Mouse (Mus musculus) limb, embryonic 13.5 days (tissue): Measurements from ENCODE around the gene Ly6g5c. TPM values are rescaled to one million over a fixed set of nuclear protein-coding genes. Genes with fewer than 3 reads are reported as not detected.

Source experiments
- ATAC-seq: fragments of 200-750 bp; cut with Nextera tagmentation; 2 replicates; pipeline ENCODE4 v1.8.0; 2017; ENCODE audit warnings: low read depth, moderate number of reproducible peaks, moderate TSS enrichment; ENCODE audit not compliant: low FRiP score
- H3K27ac ChIP-seq: fragments of 300-500 bp; sonication (generic); 2 replicates; pipeline ENCODE4 v1.5.1; 2015; ENCODE audit warnings: inconsistent platforms, mild to moderate bottlenecking, moderate library complexity
- H3K27me3 ChIP-seq: fragments of 300-500 bp; sonication (generic); 2 replicates; pipeline ENCODE4 v1.6.1; 2015; ENCODE audit warnings: mild to moderate bottlenecking, inconsistent platforms
- H3K36me3 ChIP-seq: fragments of 300-500 bp; sonication (generic); 2 replicates; pipeline ENCODE4 v1.6.1; 2015; ENCODE audit warnings: inconsistent platforms, mild to moderate bottlenecking, moderate library complexity
- H3K4me1 ChIP-seq: fragments of 300-500 bp; sonication (generic); 2 replicates; pipeline ENCODE4 v1.6.1; 2015; ENCODE audit warnings: inconsistent platforms
- H3K4me2 ChIP-seq: fragments of 300-500 bp; sonication (generic); replicated peaks from 2 replicates; pipeline ENCODE4 v1.6.1; 2015; ENCODE audit warnings: inconsistent platforms, mild to moderate bottlenecking, moderate library complexity
- H3K4me3 ChIP-seq: fragments of 300-500 bp; sonication (generic); 2 replicates; pipeline ENCODE4 v1.5.1; 2015; ENCODE audit warnings: moderate library complexity, mild to moderate bottlenecking, inconsistent platforms
- H3K9ac ChIP-seq: fragments of 300-500 bp; sonication (generic); 2 replicates; pipeline ENCODE4 v1.6.1; 2015; ENCODE audit warnings: mild to moderate bottlenecking, inconsistent platforms
- H3K9me3 ChIP-seq: fragments of 300-500 bp; sonication (generic); 2 replicates; pipeline ENCODE4 v1.6.1; 2016; ENCODE audit warnings: inconsistent platforms
- WGBS: fragments of 180-500 bp; shearing (Covaris S2); methylation state at CpG from one replicate; pipeline ENCODE4 v1.1.7; 2015; 5-methylcytosine and 5-hydroxymethylcytosine counted together
- polyA plus RNA-seq: library from polyadenylated mRNA; unstranded; fragments of >200 nt; fragmentation: Nextera tagmentation; extraction: Ambion mirVana; gene quantifications from 2 replicates; pipeline ENCODE4 v1.2.1, GENCODE M21; 2015

Gene Ly6g5c
- polyA plus RNA-seq, 1 experiment from 2014 or later: not detected

DNA sequence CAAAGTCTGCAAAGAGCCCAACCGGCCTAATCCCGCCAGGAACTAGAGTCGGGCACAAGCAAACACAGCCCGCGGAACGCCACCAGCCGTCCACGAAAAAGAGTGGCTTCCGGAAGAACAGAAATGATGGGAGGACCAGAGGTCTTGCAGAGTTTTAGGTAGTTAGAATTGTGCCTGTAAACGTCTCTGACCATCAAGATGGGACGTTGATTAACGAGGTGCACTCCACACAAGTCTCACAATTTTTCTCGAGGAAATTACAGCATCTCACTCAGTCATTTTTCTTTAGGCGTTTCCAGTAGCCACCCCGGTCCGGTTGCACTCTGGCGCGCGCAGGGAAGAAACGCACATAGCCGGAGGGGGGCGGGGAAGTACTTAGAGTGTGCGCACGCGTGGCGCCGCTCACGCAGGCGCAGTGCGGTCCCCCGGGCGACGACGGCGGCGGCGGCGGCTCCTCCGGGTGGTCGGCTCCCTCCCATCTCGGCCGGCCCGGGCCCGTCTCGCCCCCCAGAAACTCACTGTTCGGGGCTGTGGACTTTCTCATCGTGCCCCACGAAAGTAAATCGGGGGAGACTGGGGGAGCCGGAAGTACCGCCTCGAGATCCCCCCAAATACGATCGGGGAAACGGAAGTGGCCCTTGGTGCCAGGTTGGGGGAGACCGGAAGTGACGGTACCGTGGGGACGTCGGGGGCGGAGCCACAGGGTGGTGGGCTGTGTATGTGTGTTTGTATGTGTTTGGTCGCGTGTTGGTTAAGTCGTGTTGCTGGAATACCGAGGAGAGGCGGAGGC is 26.9 kb downstream of the Ly6g5c start, which contains the start of gene Bag6:
TSS of gene Bag6 (plus strand) at position 378 of the 790 bp plus-strand sequence.
- Histone ChIP-seq H3K4me3 (peak within 1 kb of the TSS; percentile 75), H3K4me1 (peaks cover 18% of the 10 kb centered on the region), H3K27me3 (no peaks in the 10 kb centered on the region), H3K36me3 (peaks cover 25% of the 10 kb centered on the region), H3K4me2 (peak within 1 kb of the TSS; percentile 94), H3K9ac (peak within 1 kb of the TSS; percentile 86), H3K27ac (peak within 1 kb of the TSS; percentile 91), H3K9me3 (no peaks in the 10 kb centered on the region)
- peak; percentile 93 for ATAC-seq
- under 1% methylated on average over 66 of the region's 66 CpGs for WGBS

DNA sequence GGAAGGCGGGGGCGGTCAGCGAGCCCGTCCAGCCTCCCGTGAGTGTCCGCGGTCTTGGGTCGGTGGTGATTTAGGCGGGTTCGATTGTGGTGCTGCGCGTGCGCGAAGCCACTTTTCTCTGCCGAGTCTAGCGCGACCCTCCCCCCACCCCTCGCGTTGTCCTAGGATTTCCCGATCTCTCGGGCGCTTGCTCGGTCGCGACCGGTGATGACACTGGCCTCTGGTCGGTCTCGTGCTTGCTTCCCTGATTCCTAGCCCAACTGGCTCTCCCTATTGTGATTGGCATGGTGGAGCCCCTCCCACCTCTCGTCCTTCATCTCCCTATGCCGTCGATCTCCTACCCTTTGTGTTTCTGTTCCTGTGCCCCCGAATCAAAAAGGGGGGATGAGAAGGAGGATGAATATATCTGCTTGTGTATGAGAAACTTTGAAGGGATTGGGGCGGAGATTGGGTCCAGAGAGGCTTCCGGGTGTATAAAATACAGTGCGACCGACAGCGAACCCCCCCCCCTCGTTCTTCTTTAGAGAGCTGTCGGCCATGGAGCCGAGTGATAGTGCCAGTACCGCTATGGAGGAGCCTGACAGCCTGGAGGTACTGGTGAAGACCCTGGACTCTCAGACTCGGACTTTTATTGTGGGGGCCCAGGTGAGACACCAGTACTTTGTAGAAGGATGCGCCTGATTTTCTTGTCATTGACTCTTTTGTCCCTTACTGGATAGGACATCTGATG is 27.7 kb downstream of the Ly6g5c start:
- Histone ChIP-seq H3K27ac (peak overlapping the region; percentile 91), H3K9me3 (no peaks in the 10 kb centered on the region), H3K4me3 (peak overlapping the region; percentile 75), H3K27me3 (no peaks in the 10 kb centered on the region), H3K9ac (peak overlapping the region; percentile 86), H3K4me1 (peaks cover 18% of the 10 kb centered on the region), H3K4me2 (peak overlapping the region; percentile 94), H3K36me3 (peaks cover 27% of the 10 kb centered on the region)
- under 1% methylated on average over 43 of the region's 43 CpGs for WGBS
- ATAC-seq: peak; percentile 74

DNA sequence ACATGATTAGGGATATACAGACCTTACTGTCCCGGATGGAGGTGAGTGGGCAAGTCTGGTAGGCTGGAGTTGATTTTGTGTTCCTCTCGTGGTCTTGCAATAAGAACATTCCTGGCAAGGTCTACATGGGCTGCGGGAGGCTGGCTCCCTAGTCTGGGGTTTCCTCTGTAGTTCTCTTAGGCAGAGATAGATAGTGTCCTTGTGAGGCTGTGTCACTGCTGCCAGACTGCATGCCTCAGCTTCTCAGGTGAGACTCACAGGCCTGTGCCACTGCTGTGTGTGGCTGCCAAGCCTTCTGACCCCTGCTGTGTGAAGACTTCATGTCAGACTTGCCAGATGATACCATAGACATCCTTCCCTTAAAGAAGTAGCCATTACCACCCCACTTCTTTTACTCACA is 31.2 kb downstream of the Ly6g5c start:
- Histone ChIP-seq H3K27ac (no peak overlapping the region), H3K9ac (peak overlapping the region; percentile 13; the same call in 1 of the 2 replicates), H3K27me3 (no peaks in the 10 kb centered on the region), H3K9me3 (peaks cover 6% of the 10 kb centered on the region; the same call in 1 of the 2 replicates), H3K4me1 (peaks cover 18% of the 10 kb centered on the region), H3K4me3 (no peak overlapping the region), H3K4me2 (no peak overlapping the region), H3K36me3 (peaks cover 62% of the 10 kb centered on the region)
- no peak for ATAC-seq
- 91% methylated on average over 3 of the region's 3 CpGs for WGBS

DNA sequence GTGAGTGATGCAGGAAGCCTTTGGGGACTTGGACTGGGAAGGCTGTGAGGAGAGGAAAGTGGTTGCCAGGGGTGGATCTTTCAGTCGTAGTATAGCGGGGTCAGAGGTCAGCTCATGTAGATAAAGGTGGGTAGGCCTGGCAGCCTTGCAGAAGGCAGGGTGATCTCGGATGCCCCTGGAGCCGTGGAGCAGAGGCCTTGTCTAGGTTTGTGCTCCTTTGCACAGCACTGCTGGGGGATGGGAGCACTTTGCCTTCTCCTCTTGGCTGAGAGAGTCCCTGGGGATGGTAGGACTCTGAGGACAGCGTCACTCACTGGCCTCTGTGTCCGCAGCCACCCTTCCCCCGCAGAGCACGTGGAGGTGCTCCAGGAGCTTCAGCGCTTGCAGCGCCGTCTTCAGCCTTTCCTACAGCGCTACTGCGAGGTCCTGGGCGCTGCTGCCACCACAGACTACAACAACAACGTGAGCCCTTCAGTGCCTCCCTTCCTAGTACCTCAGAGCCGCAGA is 32.5 kb downstream of the Ly6g5c start:
- WGBS: 85% methylated on average over 16 of the region's 16 CpGs
- H3K36me3 ChIP-seq: peaks cover 74% of the 10 kb centered on the region
- no peaks in the 10 kb centered on the region for H3K27me3 ChIP-seq
- peaks cover 6% of the 10 kb centered on the region; the same call in 1 of the 2 replicates for H3K9me3 ChIP-seq
- H3K4me3 ChIP-seq: no peak overlapping the region
- H3K9ac ChIP-seq: no peak overlapping the region
- H3K4me2 ChIP-seq: no peak overlapping the region
- ATAC-seq: no peak
- H3K4me1 ChIP-seq: peaks cover 18% of the 10 kb centered on the region
- H3K27ac ChIP-seq: no peak overlapping the region

DNA sequence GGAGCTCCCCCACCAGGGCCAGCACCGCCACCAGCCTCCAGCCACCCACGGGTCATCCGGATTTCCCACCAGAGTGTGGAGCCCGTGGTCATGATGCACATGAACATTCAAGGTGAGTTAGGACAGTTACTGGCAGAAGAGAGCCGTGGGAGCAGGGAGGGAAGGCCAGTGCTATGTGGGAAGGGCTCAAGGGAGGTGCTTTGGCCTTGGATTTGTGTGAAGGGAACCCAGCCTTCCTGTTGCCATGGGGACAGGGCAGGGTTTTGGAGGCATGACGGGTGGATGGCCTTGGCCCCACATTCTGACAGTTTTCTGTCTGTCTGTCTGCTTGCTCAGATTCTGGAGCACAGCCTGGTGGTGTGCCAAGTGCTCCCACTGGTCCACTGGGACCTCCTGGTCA is 33.9 kb downstream of the Ly6g5c start:
- Histone ChIP-seq H3K4me1 (peaks cover 9% of the 10 kb centered on the region), H3K9me3 (peaks cover 6% of the 10 kb centered on the region; the same call in 1 of the 2 replicates), H3K27me3 (no peaks in the 10 kb centered on the region), H3K4me2 (no peak overlapping the region), H3K27ac (no peak overlapping the region), H3K4me3 (no peak overlapping the region), H3K9ac (no peak overlapping the region), H3K36me3 (peaks cover 89% of the 10 kb centered on the region)
- WGBS: 90% methylated on average over 6 of the region's 6 CpGs
- ATAC-seq: no peak

DNA sequence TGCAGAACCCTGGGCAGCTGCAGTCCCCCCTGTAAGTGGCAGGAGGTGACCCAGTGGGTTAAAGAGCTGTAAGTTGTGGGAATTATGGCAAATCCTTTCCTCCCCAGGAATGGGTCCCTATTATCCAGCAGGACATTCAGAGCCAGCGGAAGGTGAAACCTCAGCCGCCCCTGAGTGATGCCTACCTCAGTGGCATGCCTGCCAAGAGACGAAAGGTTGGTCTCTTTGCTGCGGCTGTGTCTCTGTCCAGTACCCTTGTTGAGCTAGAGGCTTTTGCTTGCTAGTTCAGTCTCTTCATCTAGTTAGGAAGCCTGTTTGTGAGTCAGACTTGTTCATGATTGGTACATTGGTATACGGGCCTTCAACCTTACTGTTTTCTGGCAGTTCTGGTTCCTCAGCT is 38.1 kb downstream of the Ly6g5c start:
- no peak overlapping the region for H3K27ac ChIP-seq
- no peak overlapping the region for H3K9ac ChIP-seq
- no peaks in the 10 kb centered on the region for H3K4me1 ChIP-seq
- no peak for ATAC-seq
- peaks cover 93% of the 10 kb centered on the region for H3K36me3 ChIP-seq
- peaks cover 6% of the 10 kb centered on the region; the same call in 1 of the 2 replicates for H3K9me3 ChIP-seq
- H3K27me3 ChIP-seq: no peaks in the 10 kb centered on the region
- H3K4me2 ChIP-seq: no peak overlapping the region
- no peak overlapping the region for H3K4me3 ChIP-seq
- 86% methylated on average over 5 of the region's 5 CpGs for WGBS

DNA sequence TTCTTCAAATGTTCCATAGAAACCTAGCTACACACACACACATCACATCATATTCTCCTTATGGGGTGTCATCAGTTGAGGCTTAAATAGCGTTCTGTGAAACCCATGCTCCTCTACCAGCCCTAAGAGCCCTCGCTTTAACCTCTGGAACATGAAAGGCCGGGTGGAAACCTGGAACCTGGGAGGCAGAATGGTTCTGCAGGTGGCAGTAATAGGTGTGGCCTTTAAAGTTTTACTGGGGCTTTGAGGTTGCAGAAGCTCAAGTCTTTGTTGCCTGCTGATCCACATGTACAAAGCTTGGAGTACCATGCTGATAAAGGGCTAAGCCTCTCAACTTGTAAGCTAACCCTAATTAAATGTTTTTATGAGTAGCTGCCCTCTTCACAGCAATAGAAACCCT is 39.3 kb downstream of the Ly6g5c start:
- no peak overlapping the region for H3K4me3 ChIP-seq
- no peaks in the 10 kb centered on the region for H3K4me1 ChIP-seq
- no peaks in the 10 kb centered on the region for H3K27me3 ChIP-seq
- peaks cover 6% of the 10 kb centered on the region; the same call in 1 of the 2 replicates for H3K9me3 ChIP-seq
- no peak overlapping the region for H3K4me2 ChIP-seq
- 21% methylated on average over 3 of the region's 3 CpGs for WGBS
- no peak overlapping the region for H3K9ac ChIP-seq
- H3K36me3 ChIP-seq: peaks cover 93% of the 10 kb centered on the region
- ATAC-seq: no peak
- H3K27ac ChIP-seq: no peak overlapping the region

DNA sequence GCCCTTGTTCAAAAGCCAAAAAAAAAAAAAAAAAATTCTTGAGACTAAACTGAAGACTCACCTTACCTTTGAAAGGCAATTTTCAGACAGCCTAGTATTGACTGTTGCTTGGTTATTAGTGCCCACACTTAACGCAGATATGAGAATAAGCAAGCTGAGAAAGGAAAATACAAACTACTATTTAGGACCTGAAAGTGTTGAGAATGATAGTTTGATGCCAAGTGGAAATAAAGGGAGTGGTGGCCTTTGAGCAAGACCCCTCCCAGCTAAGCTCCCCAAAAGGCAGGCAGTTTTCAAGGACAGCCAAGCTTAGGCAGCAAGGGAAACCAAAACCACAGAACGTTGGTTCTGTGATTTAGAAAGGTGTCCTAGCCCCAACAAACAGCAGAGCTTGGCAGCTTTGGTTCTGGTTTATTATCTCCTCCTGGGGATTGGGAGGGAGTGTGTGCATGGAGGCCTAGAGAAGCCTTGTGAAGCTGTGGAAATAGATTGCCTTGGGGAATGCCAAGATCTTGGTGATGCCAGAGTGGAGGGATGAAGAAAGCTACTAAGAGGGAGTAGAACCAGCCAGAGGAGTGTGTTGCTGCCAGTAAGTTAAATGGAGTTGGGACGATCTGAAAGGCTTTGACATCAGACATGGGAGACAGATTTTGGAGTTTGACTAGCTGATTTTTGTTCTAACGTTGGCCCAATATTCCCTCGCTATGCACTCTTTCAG is 40.0 kb downstream of the Ly6g5c start:
- Histone ChIP-seq H3K27ac (no peak overlapping the region), H3K4me1 (no peaks in the 10 kb centered on the region), H3K4me2 (no peak overlapping the region), H3K27me3 (no peaks in the 10 kb centered on the region), H3K9me3 (peaks cover 5% of the 10 kb centered on the region; the same call in 1 of the 2 replicates), H3K9ac (no peak overlapping the region), H3K36me3 (peaks cover 93% of the 10 kb centered on the region), H3K4me3 (no peak overlapping the region)
- 67% methylated on average over 5 of the region's 5 CpGs for WGBS
- ATAC-seq: no peak

DNA sequence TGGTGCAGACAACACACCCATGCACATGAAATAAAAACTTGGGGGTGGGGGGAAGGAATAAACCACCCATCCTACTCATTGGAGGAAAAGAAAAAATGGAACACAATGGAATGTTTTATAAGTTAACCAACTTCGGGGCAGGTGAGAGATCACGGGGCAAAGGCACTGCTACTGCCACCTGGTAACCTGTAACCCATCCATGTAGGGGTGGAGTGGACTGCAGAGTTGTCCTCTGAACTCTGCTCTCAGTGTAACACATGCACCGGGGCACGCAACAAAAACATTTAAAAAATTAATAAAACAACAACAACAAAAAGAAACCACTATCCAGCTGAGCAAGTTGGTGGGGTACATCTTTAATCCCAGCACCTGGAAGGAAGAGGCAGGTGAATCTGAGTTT is 44.0 kb downstream of the Ly6g5c start:
- Histone ChIP-seq H3K27me3 (no peaks in the 10 kb centered on the region), H3K9ac (no peak overlapping the region), H3K4me3 (no peak overlapping the region), H3K27ac (no peak overlapping the region), H3K4me1 (peaks cover 8% of the 10 kb centered on the region; the same call in 1 of the 2 replicates), H3K36me3 (peaks cover 93% of the 10 kb centered on the region), H3K4me2 (no peak overlapping the region), H3K9me3 (no peaks in the 10 kb centered on the region)
- ATAC-seq: no peak
- 94% methylated on average over 4 of the region's 4 CpGs for WGBS

DNA sequence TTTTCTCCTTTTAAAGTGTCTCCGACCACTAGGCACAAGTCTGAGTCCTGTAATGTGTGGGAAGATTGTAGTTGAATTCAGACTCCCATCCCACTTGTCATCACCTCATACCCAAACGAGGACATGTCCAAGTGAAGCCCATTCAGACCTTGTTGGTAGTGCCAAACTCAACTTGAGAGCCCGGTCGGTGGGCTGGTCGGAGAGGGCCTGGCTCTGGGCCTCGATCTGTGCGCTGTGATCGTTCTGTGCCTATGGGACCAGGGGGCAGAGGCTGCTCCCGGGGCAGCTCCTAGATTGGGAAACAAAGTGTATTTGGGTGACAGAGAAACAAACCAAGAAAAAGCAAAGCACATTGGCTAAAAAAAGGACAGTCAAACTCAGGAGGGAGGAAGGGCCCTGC is 45.0 kb downstream of the Ly6g5c start:
- Histone ChIP-seq H3K9ac (no peak overlapping the region), H3K4me3 (no peak overlapping the region), H3K9me3 (no peaks in the 10 kb centered on the region), H3K4me1 (peaks cover 8% of the 10 kb centered on the region; the same call in 1 of the 2 replicates), H3K36me3 (peaks cover 98% of the 10 kb centered on the region), H3K4me2 (no peak overlapping the region), H3K27me3 (no peaks in the 10 kb centered on the region), H3K27ac (no peak overlapping the region)
- 97% methylated on average over 9 of the region's 9 CpGs for WGBS
- ATAC-seq: no peak

DNA sequence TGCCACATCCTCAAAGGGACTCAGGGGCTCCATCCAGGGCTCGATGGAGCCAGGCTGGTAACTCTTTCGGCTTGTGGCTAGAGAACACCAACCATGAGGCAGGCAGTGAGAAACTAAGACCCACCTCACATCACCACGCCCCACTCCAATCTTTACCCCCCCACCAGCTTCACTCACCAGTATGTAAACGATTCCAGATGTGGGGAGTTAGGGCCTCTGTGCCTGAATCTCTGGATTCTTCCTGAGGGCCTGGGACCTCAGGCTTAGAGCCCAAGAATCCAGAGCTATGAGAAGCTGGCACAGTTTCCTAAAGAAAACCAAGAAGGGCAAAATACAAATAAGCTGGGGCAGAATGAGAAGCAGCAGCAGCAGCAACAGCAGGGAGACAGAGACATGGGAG is 45.9 kb downstream of the Ly6g5c start:
- Histone ChIP-seq H3K9me3 (no peaks in the 10 kb centered on the region), H3K4me3 (no peak overlapping the region), H3K4me1 (peaks cover 8% of the 10 kb centered on the region; the same call in 1 of the 2 replicates), H3K9ac (peak overlapping the region; percentile 19; the same call in 1 of the 2 replicates), H3K36me3 (peaks cover 98% of the 10 kb centered on the region), H3K27me3 (no peaks in the 10 kb centered on the region), H3K4me2 (no peak overlapping the region), H3K27ac (peak overlapping the region; percentile 44; the same call in 1 of the 2 replicates)
- 56% methylated on average over 4 of the region's 4 CpGs for WGBS
- no peak for ATAC-seq
